Mouse (Mus musculus) testis, adult 2 months (tissue): ENCODE measurements at regions not wholly inside any gene's neighbourhood (a gene's known extent, or its start where the extent isn't known, plus 50 kb on each side); places are given as distances from the start of the nearest gene placed in this dataset.
A peak's percentile ranks its signal among the peaks of the same experiment; 100 is the strongest.

Experiments
- H3K27ac ChIP-seq: fragments of 200-500 bp; 2 replicates; pipeline ENCODE4 v1.5.1; 2012; ENCODE audit warnings: low read depth, low read length; ENCODE audit not compliant: control insufficient read depth, insufficient read depth
- H3K27me3 ChIP-seq: fragments of 200-500 bp; 2 replicates; pipeline ENCODE4 v1.6.1; 2012; ENCODE audit warnings: mild to moderate bottlenecking, low read length, moderate library complexity; ENCODE audit not compliant: control insufficient read depth, insufficient read depth
- H3K36me3 ChIP-seq: fragments of 200-500 bp; 2 replicates; pipeline ENCODE4 v1.6.1; 2012; ENCODE audit warnings: mild to moderate bottlenecking, low read length; ENCODE audit not compliant: control insufficient read depth, insufficient read depth
- H3K4me1 ChIP-seq: fragments of 200-500 bp; 2 replicates; pipeline ENCODE4 v1.6.1; 2012; ENCODE audit warnings: low read length; ENCODE audit not compliant: control insufficient read depth, insufficient read depth
- H3K4me3 ChIP-seq: fragments of 200-500 bp; 2 replicates; pipeline ENCODE4 v1.5.1; 2012; ENCODE audit warnings: low read depth, mild to moderate bottlenecking, low read length, moderate library complexity, mixed read lengths; ENCODE audit not compliant: control insufficient read depth
- CTCF ChIP-seq: fragments of 200-500 bp; IDR thresholded peaks from 2 replicates; pipeline ENCODE4 v1.5.1; 2012; ENCODE audit warnings: low read depth, mild to moderate bottlenecking, inconsistent platforms, low read length, moderate library complexity; ENCODE audit not compliant: control insufficient read depth, insufficient read depth, insufficient replicate concordance
- POLR2A ChIP-seq: fragments of 200-500 bp; IDR thresholded peaks from 2 replicates; pipeline ENCODE4 v1.6.1; 2012; ENCODE audit warnings: low read depth, mild to moderate bottlenecking, inconsistent platforms, low read length, moderate library complexity; ENCODE audit not compliant: control insufficient read depth

DNA sequence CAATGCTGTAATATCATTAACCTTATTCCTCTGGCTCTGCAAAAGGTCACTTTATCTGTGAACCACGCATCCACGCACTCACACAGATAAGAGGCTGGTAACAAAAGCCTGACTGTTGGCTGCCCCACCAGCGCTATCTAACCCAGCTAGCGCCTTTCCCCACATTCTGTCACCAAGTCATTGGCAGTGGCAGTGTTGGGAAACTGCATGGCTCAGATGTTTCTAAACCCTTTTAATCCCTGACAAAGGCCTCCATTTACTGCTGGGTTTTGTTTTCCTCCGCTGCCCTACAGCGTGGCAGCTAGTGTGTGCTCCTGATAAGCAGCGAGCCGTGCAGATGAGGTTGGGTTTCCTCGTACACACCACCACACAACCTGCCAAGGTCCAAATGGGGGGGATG, 55.7 kb downstream of the Id4 start:
- TF ChIP-seq CTCF = no peak
- 0 out of 2 replicates have a peak, but pooled peaks have one; percentile 19 for TF ChIP-seq POLR2A
- Histone ChIP-seq H3K36me3 (no peaks in the 10 kb centered on the region), H3K27me3 (no peaks in the 10 kb centered on the region), H3K4me3 (no peak overlapping the region), H3K4me1 (no peaks in the 10 kb centered on the region), H3K27ac (no peak overlapping the region)

DNA sequence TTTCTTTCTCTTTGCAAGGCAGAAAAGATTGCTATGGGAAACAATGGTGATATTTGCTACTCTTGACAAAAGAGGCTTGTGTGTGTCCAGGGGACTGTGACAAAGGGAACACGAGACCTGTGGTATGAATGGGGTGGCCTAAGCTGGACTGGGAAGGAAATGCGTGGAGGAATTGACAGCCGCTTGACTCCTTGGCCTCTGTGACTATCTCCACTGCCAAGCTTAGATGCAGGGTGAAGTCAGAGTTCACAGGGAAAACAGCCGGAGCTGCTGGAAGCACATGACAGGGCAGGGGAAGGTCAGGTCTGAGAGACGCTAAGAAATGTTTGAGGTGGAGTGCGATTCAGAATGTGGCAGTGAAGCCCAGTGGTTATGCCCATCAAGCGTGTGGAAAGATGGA, 56.4 kb downstream of the Id4 start:
- TF ChIP-seq POLR2A = no peak
- TF ChIP-seq CTCF = no peak
- no peaks in the 10 kb centered on the region for H3K4me1 ChIP-seq
- H3K27ac ChIP-seq = no peak overlapping the region
- H3K36me3 ChIP-seq = no peaks in the 10 kb centered on the region
- no peaks in the 10 kb centered on the region for H3K27me3 ChIP-seq
- H3K4me3 ChIP-seq = no peak overlapping the region

DNA sequence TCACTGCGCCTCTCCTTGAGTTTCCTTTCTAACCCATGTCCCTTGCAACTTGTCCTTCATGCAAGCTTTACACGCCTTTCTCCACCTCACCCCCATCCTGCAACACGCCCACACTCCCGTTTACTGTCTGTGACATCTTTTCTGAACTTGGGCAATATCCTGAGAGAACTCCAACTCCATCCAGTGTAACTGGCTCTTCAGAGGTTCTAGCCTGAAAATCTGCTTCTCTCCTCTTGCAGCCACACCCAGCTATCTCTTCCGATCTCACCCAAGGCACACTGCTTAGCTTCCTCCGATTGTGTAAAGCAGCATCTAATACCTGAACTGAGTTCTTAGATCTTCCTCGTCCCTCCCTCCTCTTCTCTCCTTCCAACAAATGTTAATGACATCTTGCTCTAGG, 58.0 kb downstream of the Id4 start:
- no peak overlapping the region for H3K4me3 ChIP-seq
- H3K36me3 ChIP-seq = no peaks in the 10 kb centered on the region
- no peaks in the 10 kb centered on the region for H3K27me3 ChIP-seq
- no peaks in the 10 kb centered on the region for H3K4me1 ChIP-seq
- TF ChIP-seq CTCF (no peak), POLR2A (no peak)
- no peak overlapping the region for H3K27ac ChIP-seq

DNA sequence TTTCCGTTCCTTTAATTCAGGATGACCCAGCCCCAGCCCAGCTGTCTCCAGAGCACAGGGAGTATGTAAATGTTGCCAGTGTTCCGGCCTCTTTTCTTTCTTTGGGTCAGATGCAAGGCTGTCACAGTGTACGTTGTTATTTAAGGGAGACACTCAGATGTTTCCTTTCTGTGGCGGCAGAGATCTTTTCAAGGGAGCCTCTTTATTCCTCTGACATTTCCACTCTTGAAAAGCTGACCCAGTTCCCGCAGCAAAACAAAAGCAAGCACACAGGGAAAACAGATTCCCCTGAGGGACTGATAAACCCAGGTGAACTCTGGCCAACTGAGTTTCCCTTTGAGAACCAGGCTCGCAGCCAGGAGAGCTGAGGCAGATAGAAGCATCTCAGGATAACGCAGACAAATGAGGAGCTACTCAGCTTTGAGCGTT, 63.3 kb downstream of the Id4 start:
- no peak overlapping the region for H3K4me3 ChIP-seq
- TF ChIP-seq POLR2A = no peak
- TF ChIP-seq CTCF = no peak
- H3K27ac ChIP-seq = no peak overlapping the region
- no peaks in the 10 kb centered on the region for H3K36me3 ChIP-seq
- H3K27me3 ChIP-seq = no peaks in the 10 kb centered on the region
- no peaks in the 10 kb centered on the region for H3K4me1 ChIP-seq

DNA sequence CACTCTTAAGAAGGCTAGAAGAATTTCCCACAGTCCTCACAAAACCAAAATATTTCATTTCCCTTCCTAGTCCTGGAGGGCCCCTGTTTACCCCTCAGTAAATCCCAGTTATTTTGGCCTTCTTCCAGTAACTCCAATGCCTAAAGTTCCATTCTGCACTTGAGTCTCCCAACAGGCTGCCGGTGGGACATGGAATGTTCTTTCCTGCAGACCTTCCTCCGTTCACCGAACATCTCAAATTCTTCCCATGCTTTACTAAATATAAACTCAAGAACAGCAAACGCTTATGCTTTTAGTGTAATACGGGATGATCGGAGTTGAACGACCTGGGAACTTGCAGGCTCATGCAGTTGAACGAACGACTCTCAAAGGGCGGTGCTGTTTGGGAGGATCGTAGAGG, 69.6 kb downstream of the Id4 start:
- Histone ChIP-seq H3K27me3 (no peaks in the 10 kb centered on the region), H3K4me3 (no peak overlapping the region), H3K4me1 (no peaks in the 10 kb centered on the region), H3K27ac (no peak overlapping the region), H3K36me3 (no peaks in the 10 kb centered on the region)
- TF ChIP-seq POLR2A = no peak

DNA sequence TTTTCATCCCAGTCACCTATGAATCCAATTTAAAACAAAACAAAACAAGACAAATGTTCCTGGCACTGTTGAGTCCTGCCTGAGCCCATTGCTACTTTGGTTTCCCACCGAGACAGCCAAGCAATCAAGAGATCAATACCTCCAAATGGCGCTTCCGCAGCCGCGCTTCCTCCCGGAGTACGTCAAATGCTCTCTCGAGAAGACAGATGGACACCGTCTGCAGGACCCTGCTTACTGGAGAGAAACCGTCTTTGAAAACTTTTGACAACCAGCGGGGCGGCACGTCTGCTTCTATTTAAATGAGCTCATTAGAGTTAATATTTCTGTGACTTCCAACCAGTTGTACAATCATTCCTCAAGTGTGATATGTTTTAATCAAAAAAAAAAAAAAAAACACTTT, 75.1 kb downstream of the Id4 start:
- H3K4me3 ChIP-seq = no peak overlapping the region
- H3K27me3 ChIP-seq = no peaks in the 10 kb centered on the region
- TF ChIP-seq CTCF (no peak), POLR2A (no peak)
- H3K27ac ChIP-seq = no peak overlapping the region
- H3K4me1 ChIP-seq = no peaks in the 10 kb centered on the region
- no peaks in the 10 kb centered on the region for H3K36me3 ChIP-seq

DNA sequence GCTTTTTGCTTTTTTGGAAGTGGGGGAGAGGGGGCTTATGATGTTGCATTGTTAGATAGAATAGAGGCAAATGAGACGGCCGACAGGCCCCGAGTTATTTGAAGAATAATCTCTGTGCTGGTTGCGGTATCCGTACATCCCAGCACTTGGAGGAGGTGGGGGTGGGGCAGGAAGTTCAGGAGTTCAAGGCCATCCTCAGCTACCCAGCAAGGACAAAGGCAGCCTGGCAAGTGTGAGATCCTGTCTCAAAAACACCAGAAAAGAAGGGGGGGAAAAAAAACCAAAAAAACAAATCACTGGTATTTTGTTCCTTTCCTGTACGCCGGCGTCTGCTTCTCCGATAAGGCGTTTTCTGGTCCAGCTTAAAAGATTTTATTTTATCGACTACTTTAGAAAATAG, 75.6 kb downstream of the Id4 start:
- H3K4me3 ChIP-seq = no peak overlapping the region
- H3K36me3 ChIP-seq = no peaks in the 10 kb centered on the region
- no peaks in the 10 kb centered on the region for H3K4me1 ChIP-seq
- TF ChIP-seq CTCF = no peak
- no peak for TF ChIP-seq POLR2A
- H3K27me3 ChIP-seq = no peaks in the 10 kb centered on the region
- no peak overlapping the region for H3K27ac ChIP-seq

DNA sequence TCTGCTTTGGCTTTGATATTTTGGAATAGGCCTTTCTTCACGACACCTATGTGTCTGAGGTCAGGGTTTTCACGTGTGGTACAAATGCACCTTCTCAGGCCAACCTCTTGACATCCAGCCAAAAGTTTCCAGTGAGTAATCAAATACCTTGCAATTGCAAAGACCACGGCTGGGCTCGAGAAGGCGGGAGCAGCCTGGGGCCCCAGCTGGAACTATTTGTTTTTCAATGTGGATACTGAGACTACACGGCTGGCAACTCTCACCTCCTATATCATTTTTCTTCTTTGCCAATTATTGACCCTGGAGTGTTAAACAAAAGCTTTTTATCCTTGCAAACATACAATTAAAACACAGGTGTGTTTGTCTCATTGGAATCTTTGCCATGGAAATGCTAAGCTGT, 77.5 kb downstream of the Id4 start:
- TF ChIP-seq POLR2A (no peak), CTCF (no peak)
- H3K27me3 ChIP-seq = no peaks in the 10 kb centered on the region
- no peak overlapping the region for H3K4me3 ChIP-seq
- H3K27ac ChIP-seq = no peak overlapping the region
- no peaks in the 10 kb centered on the region for H3K4me1 ChIP-seq
- no peaks in the 10 kb centered on the region for H3K36me3 ChIP-seq
